Mouse (Mus musculus): Measurements from ENCODE around the gene Grhl3. TPM values are rescaled to one million over a fixed set of nuclear protein-coding genes. Genes with fewer than 3 reads are reported as not detected.

The Grhl3 gene
- polyA plus RNA-seq, 1 experiment from 2014 or later = 4.4 TPM

- DNase-seq (ENCODE audit: low spot score) = no peak
- Histone ChIP-seq H3K27ac (ENCODE audit: low read depth, low read length) (no peak overlapping the region), H3K4me1 (replicated peaks; ENCODE audit: control insufficient read depth, insufficient read depth, low read length) (no peaks in the 10 kb centered on the region), H3K27me3 (ENCODE audit: control insufficient read depth, insufficient read depth, low read length) (no peaks in the 10 kb centered on the region), H3K9ac (ENCODE audit: low read depth, low read length) (no peak overlapping the region), H3K4me2 (replicated peaks; ENCODE audit: low read depth, low read length) (no peak overlapping the region), H3K9me3 (ENCODE audit: control insufficient read depth, low read length) (no peaks in the 10 kb centered on the region), H3K36me3 (ENCODE audit: control insufficient read depth, insufficient read depth, low read length) (no peaks in the 10 kb centered on the region), H3K4me3 (ENCODE audit: low read depth, low read length) (no peak overlapping the region)
- WGBS = 29% methylated on average over 12 of the region's 12 CpGs
- ATAC-seq (ENCODE audit: low FRiP score) = no peak
Measured at GRCm38 (mm10) chr4:135581222-135581910, 7.9 kb upstream of the Grhl3 start.

GRCm38 (mm10) chr4:135579695-135580094 is 6.3 kb upstream of the Grhl3 start:
- no peaks in the 10 kb centered on the region for H3K9me3 ChIP-seq (ENCODE audit: control insufficient read depth, low read length)
- H3K36me3 ChIP-seq (ENCODE audit: control insufficient read depth, insufficient read depth, low read length) = no peaks in the 10 kb centered on the region
- H3K4me3 ChIP-seq (ENCODE audit: low read depth, low read length) = no peak overlapping the region
- DNase-seq (ENCODE audit: low spot score) (no peak), ATAC-seq (ENCODE audit: low FRiP score) (no peak)
- 65% methylated on average over 6 of the region's 6 CpGs for WGBS
- no peak overlapping the region for H3K27ac ChIP-seq (ENCODE audit: low read depth, low read length)
- peaks cover under 1% of the 10 kb centered on the region; the same call in 1 of the 2 replicates for H3K27me3 ChIP-seq (ENCODE audit: control insufficient read depth, insufficient read depth, low read length)
- no peak overlapping the region for H3K9ac ChIP-seq (ENCODE audit: low read depth, low read length)
- H3K4me2 ChIP-seq (replicated peaks; ENCODE audit: low read depth, low read length) = no peak overlapping the region
- no peaks in the 10 kb centered on the region for H3K4me1 ChIP-seq (replicated peaks; ENCODE audit: control insufficient read depth, insufficient read depth, low read length)

- H3K4me1 ChIP-seq (replicated peaks; ENCODE audit: control insufficient read depth, insufficient read depth, low read length) = no peaks in the 10 kb centered on the region; the same call in 1 of the 2 replicates
- no peak overlapping the region for H3K4me2 ChIP-seq (replicated peaks; ENCODE audit: low read depth, low read length)
- WGBS = 82% methylated on average over 5 of the region's 5 CpGs
- no peak overlapping the region for H3K4me3 ChIP-seq (ENCODE audit: low read depth, low read length)
- H3K9me3 ChIP-seq (ENCODE audit: control insufficient read depth, low read length) = no peaks in the 10 kb centered on the region
- DNase-seq (ENCODE audit: low spot score) (no peak), ATAC-seq (ENCODE audit: low FRiP score) (no peak)
- no peak overlapping the region for H3K9ac ChIP-seq (ENCODE audit: low read depth, low read length)
- no peak overlapping the region for H3K27ac ChIP-seq (ENCODE audit: low read depth, low read length)
- no peaks in the 10 kb centered on the region for H3K36me3 ChIP-seq (ENCODE audit: control insufficient read depth, insufficient read depth, low read length)
- peaks cover 12% of the 10 kb centered on the region for H3K27me3 ChIP-seq (ENCODE audit: control insufficient read depth, insufficient read depth, low read length)
Measured at GRCm38 (mm10) chr4:135578490-135578889, 5.1 kb upstream of the Grhl3 start.

GRCm38 (mm10) chr4:135575365-135576140 is 2.1 kb upstream of the Grhl3 start:
- H3K4me2 ChIP-seq (replicated peaks; ENCODE audit: low read depth, low read length) = no peak overlapping the region
- no peak for ATAC-seq (ENCODE audit: low FRiP score)
- H3K9me3 ChIP-seq (ENCODE audit: control insufficient read depth, low read length) = no peaks in the 10 kb centered on the region
- 66% methylated on average over 15 of the region's 15 CpGs for WGBS
- no peak overlapping the region for H3K27ac ChIP-seq (ENCODE audit: low read depth, low read length)
- no peak overlapping the region for H3K9ac ChIP-seq (ENCODE audit: low read depth, low read length)
- H3K4me1 ChIP-seq (replicated peaks; ENCODE audit: control insufficient read depth, insufficient read depth, low read length) = no peaks in the 10 kb centered on the region; the same call in 1 of the 2 replicates
- peaks cover 38% of the 10 kb centered on the region for H3K27me3 ChIP-seq (ENCODE audit: control insufficient read depth, insufficient read depth, low read length)
- no peaks in the 10 kb centered on the region for H3K36me3 ChIP-seq (ENCODE audit: control insufficient read depth, insufficient read depth, low read length)
- DNase-seq (ENCODE audit: low spot score) = no peak
- H3K4me3 ChIP-seq (ENCODE audit: low read depth, low read length) = no peak overlapping the region

- no peak overlapping the region for H3K9ac ChIP-seq (ENCODE audit: low read depth, low read length)
- no peak overlapping the region for H3K4me3 ChIP-seq (ENCODE audit: low read depth, low read length)
- no peak overlapping the region for H3K4me2 ChIP-seq (replicated peaks; ENCODE audit: low read depth, low read length)
- WGBS = 32% methylated on average over 8 of the region's 8 CpGs
- ATAC-seq (ENCODE audit: low FRiP score) = no peak
- H3K4me1 ChIP-seq (replicated peaks; ENCODE audit: control insufficient read depth, insufficient read depth, low read length) = peaks cover 4% of the 10 kb centered on the region; the same call in 1 of the 2 replicates
- no peaks in the 10 kb centered on the region for H3K36me3 ChIP-seq (ENCODE audit: control insufficient read depth, insufficient read depth, low read length)
- H3K27me3 ChIP-seq (ENCODE audit: control insufficient read depth, insufficient read depth, low read length) = peaks cover 50% of the 10 kb centered on the region
- DNase-seq (ENCODE audit: low spot score) = no peak
- H3K9me3 ChIP-seq (ENCODE audit: control insufficient read depth, low read length) = no peaks in the 10 kb centered on the region
- H3K27ac ChIP-seq (ENCODE audit: low read depth, low read length) = no peak overlapping the region
Measured at GRCm38 (mm10) chr4:135572276-135572675, 1.2 kb downstream of the Grhl3 start.

GRCm38 (mm10) chr4:135571037-135571550 is 2.3 kb downstream of the Grhl3 start:
- Histone ChIP-seq H3K9ac (ENCODE audit: low read depth, low read length) (no peak overlapping the region), H3K27ac (ENCODE audit: low read depth, low read length) (no peak overlapping the region), H3K36me3 (ENCODE audit: control insufficient read depth, insufficient read depth, low read length) (no peaks in the 10 kb centered on the region), H3K4me1 (replicated peaks; ENCODE audit: control insufficient read depth, insufficient read depth, low read length) (peaks cover 4% of the 10 kb centered on the region; the same call in 1 of the 2 replicates), H3K9me3 (ENCODE audit: control insufficient read depth, low read length) (no peaks in the 10 kb centered on the region), H3K4me2 (replicated peaks; ENCODE audit: low read depth, low read length) (no peak overlapping the region), H3K4me3 (ENCODE audit: low read depth, low read length) (no peak overlapping the region), H3K27me3 (ENCODE audit: control insufficient read depth, insufficient read depth, low read length) (peaks cover 50% of the 10 kb centered on the region)
- 56% methylated on average over 6 of the region's 6 CpGs for WGBS
- ATAC-seq (ENCODE audit: low FRiP score) (no peak), DNase-seq (ENCODE audit: low spot score) (no peak)

GRCm38 (mm10) chr4:135570152-135571036 is 3.0 kb downstream of the Grhl3 start:
- DNase-seq (ENCODE audit: low spot score) (peak; percentile 74), ATAC-seq (ENCODE audit: low FRiP score) (peak; percentile 52; the same call in 1 of the 2 replicates)
- no peak overlapping the region for H3K27ac ChIP-seq (ENCODE audit: low read depth, low read length)
- peak overlapping the region; percentile 46 for H3K4me2 ChIP-seq (replicated peaks; ENCODE audit: low read depth, low read length)
- H3K36me3 ChIP-seq (ENCODE audit: control insufficient read depth, insufficient read depth, low read length) = no peaks in the 10 kb centered on the region
- H3K4me3 ChIP-seq (ENCODE audit: low read depth, low read length) = peak overlapping the region; percentile 29
- H3K4me1 ChIP-seq (replicated peaks; ENCODE audit: control insufficient read depth, insufficient read depth, low read length) = peaks cover 4% of the 10 kb centered on the region; the same call in 1 of the 2 replicates
- H3K9me3 ChIP-seq (ENCODE audit: control insufficient read depth, low read length) = no peaks in the 10 kb centered on the region
- peak overlapping the region; percentile 11; the same call in 1 of the 2 replicates for H3K9ac ChIP-seq (ENCODE audit: low read depth, low read length)
- 11% methylated on average over 32 of the region's 32 CpGs for WGBS
- peaks cover 50% of the 10 kb centered on the region for H3K27me3 ChIP-seq (ENCODE audit: control insufficient read depth, insufficient read depth, low read length)

GRCm38 (mm10) chr4:135569201-135569600 is 4.2 kb downstream of the Grhl3 start:
- H3K4me3 ChIP-seq (ENCODE audit: low read depth, low read length) = no peak overlapping the region
- H3K36me3 ChIP-seq (ENCODE audit: control insufficient read depth, insufficient read depth, low read length) = no peaks in the 10 kb centered on the region
- 7% methylated on average over 11 of the region's 11 CpGs for WGBS
- peaks cover 44% of the 10 kb centered on the region for H3K27me3 ChIP-seq (ENCODE audit: control insufficient read depth, insufficient read depth, low read length)
- DNase-seq (ENCODE audit: low spot score) = no peak
- H3K4me2 ChIP-seq (replicated peaks; ENCODE audit: low read depth, low read length) = no peak overlapping the region
- H3K27ac ChIP-seq (ENCODE audit: low read depth, low read length) = no peak overlapping the region
- H3K9ac ChIP-seq (ENCODE audit: low read depth, low read length) = no peak overlapping the region
- peaks cover 4% of the 10 kb centered on the region; the same call in 1 of the 2 replicates for H3K4me1 ChIP-seq (replicated peaks; ENCODE audit: control insufficient read depth, insufficient read depth, low read length)
- ATAC-seq (ENCODE audit: low FRiP score) = no peak
- no peaks in the 10 kb centered on the region for H3K9me3 ChIP-seq (ENCODE audit: control insufficient read depth, low read length)

All from hindbrain, embryonic 11.5 days (tissue).